ENCODE assay signal across 8 mouse cellular contexts in the genomic region with DNA sequence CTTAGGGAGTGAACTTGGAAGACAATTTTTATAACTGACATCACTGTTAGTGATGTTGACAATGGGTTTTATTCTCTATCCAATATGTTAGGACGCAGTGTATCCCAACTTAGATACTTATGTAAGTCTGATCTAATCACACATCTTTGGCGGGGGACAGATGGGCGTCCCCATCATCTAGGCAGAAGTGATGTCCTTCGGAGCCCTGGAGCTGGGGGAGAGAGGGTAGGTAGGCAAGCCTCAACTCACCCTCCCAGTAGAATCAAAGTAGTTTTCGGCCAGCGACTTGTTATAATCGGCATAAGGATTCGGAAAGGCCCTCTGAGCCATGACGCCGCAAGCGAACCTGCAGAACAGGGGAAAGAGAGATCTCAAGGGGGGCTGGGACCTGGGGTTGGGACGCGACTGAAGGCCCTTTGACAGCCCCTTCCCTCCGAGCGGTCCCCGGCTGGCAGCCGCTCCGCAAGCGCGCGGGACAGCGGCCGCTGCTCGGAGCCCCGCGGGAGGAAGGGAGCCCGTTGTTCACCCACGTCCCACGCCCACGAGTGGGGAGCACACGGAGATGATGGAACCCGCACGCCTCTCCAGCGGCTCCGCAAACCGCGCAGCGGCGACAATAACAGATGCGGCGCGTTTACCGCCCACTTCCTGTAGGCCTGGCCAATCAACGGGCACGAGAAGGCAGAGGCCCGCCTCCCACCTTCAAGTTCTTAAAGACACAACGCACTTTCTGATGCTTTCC. TPM values are rescaled to one million over a fixed set of nuclear protein-coding genes. Genes with fewer than 3 reads are reported as not detected.
DNase-seq lines count a peak whose midpoint lies in the region; ATAC-seq and TF ChIP-seq lines count a peak whose summit lies in the region.

A gene (minus strand): TSS at position 627 of the 742 bp plus-strand sequence.

- no peaks in the 10 kb centered on the region for H3K9me3 ChIP-seq in G1E (replicated peaks)
- no peaks in the 10 kb centered on the region for H3K9me3 ChIP-seq in forebrain, postnatal 0 days (ENCODE audit: low read length)
- H3K9me3 ChIP-seq in lung, embryonic 15.5 days = no peaks in the 10 kb centered on the region

- peaks cover 29% of the 10 kb centered on the region for H3K4me1 ChIP-seq in G1E (ENCODE audit: insufficient read depth, low read depth, low read length)
- peaks cover 9% of the 10 kb centered on the region for H3K4me1 ChIP-seq in forebrain, postnatal 0 days (ENCODE audit: insufficient read depth)
- H3K4me1 ChIP-seq in lung, embryonic 15.5 days = peaks cover 8% of the 10 kb centered on the region

- WGBS in forebrain, postnatal 0 days = under 1% methylated on average over 47 of the region's 47 CpGs
- under 1% methylated on average over 39 of the region's 47 CpGs for WGBS in lung, embryonic 15.5 days

- H3K9ac ChIP-seq in forebrain, postnatal 0 days = peak within 1 kb of the TSS; percentile 88
- peak within 1 kb of the TSS; percentile 87 for H3K9ac ChIP-seq in lung, embryonic 15.5 days

- DNase-seq in G1E (ENCODE audit: low spot score) = peak; percentile 92
- peak; percentile 91 to 93 for DNase-seq in cerebellum, adult 18-20 months
- DNase-seq in forebrain, postnatal 0 days = peak; percentile 94
- peak; percentile 89 for DNase-seq in heart, postnatal 4 days
- DNase-seq in layer of hippocampus, adult 8-10 months (ENCODE audit: low spot score in 2 of 2) = peak; percentile 89 to 93
- peak; percentile 71 for DNase-seq in ovary, adult 18-20 months (ENCODE audit: low spot score)
- peak; percentile 93 for DNase-seq in thymus, postnatal 0 days (ENCODE audit: low spot score)

- peak within 1 kb of the TSS; percentile 88 for H3K4me3 ChIP-seq in G1E (ENCODE audit: low read depth, low read length)
- peak within 1 kb of the TSS; percentile 95 for H3K4me3 ChIP-seq in forebrain, postnatal 0 days (ENCODE audit: low read depth, low read length)
- H3K4me3 ChIP-seq in lung, embryonic 15.5 days = peak within 1 kb of the TSS; percentile 98

- TF ChIP-seq CTCF in G1E (IDR thresholded peaks at IDR 0.05; ENCODE audit: low read depth, low read length) = no peak
- TF ChIP-seq CTCF in forebrain, postnatal 0 days (IDR thresholded peaks at IDR 0.05; ENCODE audit: low read depth) = no peak

- H3K27me3 ChIP-seq in G1E (ENCODE audit: insufficient read depth, low read length) = peaks cover 11% of the 10 kb centered on the region
- H3K27me3 ChIP-seq in forebrain, postnatal 0 days (ENCODE audit: insufficient read depth, low read length) = no peaks in the 10 kb centered on the region
- H3K27me3 ChIP-seq in lung, embryonic 15.5 days = no peaks in the 10 kb centered on the region

- peak within 1 kb of the TSS; percentile 73 for H3K4me2 ChIP-seq in forebrain, postnatal 0 days (ENCODE audit: low read depth)
- peak within 1 kb of the TSS; percentile 61 for H3K4me2 ChIP-seq in lung, embryonic 15.5 days

- H3K27ac ChIP-seq in forebrain, postnatal 0 days (ENCODE audit: low read depth, low read length) = peak within 1 kb of the TSS; percentile 84
- no peak within 1 kb of the TSS for H3K27ac ChIP-seq in lung, embryonic 15.5 days

- ATAC-seq in G1E (ENCODE audit: extremely low read depth, insufficient number of reproducible peaks, low FRiP score, poor library complexity, severe bottlenecking) = peak; percentile 95
- ATAC-seq in forebrain, postnatal 0 days = peak; percentile 100
- peak; percentile 96; the same call in 1 of the 2 replicates for ATAC-seq in lung, embryonic 15.5 days (ENCODE audit: borderline replicate concordance, extremely low read depth, low FRiP score, low TSS enrichment)

- peaks cover 37% of the 10 kb centered on the region for H3K36me3 ChIP-seq in G1E (replicated peaks)
- peaks cover 20% of the 10 kb centered on the region for H3K36me3 ChIP-seq in forebrain, postnatal 0 days (ENCODE audit: insufficient read depth)
- H3K36me3 ChIP-seq in lung, embryonic 15.5 days = peaks cover 6% of the 10 kb centered on the region

RNA-seq across cellular contexts. Expression of the gene that starts here (rescaled TPM):
- 59.6 and 64.8 TPM in 2 replicates for total RNA-seq in G1E (2014; fragmentation: Nextera tagmentation)
- 41.1 and 42.5 TPM in 2 replicates for total RNA-seq in G1E (2017)
- 15.4 and 22.6 TPM in 2 replicates for polyA plus RNA-seq in G1E (2012)
- total RNA-seq in forebrain, postnatal 0 days (2014; rRNA removed) = 154 and 160 TPM in 2 replicates
- 219 and 228 TPM in 2 replicates for polyA plus RNA-seq in forebrain, postnatal 0 days (2015; fragmentation: Nextera tagmentation; extraction: Ambion mirVana)
- 10 to 100 TPM; 32.9 to 39.4 TPM for total RNA-seq in heart, postnatal 4 days (2021)
- total RNA-seq in layer of hippocampus, adult 8-10 months (2022) = 100 to 1,000 TPM; 192 to 212 (median 195) TPM
- 92.1 and 102 TPM in 2 replicates for polyA plus RNA-seq in lung, embryonic 15.5 days (2015; fragmentation: Nextera tagmentation; extraction: Ambion mirVana)
- 132 and 133 TPM in 2 replicates for polyA plus RNA-seq in thymus, postnatal 0 days (2015; fragmentation: Nextera tagmentation; extraction: Ambion mirVana)
